Mouse (Mus musculus) retina, adult 2 months (tissue): ENCODE data around the gene Abhd17a.
"Not testable (repeated sequence)": the region's sequence is repeated elsewhere in the genome, so short reads cannot be mapped to it uniquely, and the experiment has no call there.

Experiments used
- DNase-seq: peaks from one replicate; pipeline ENCODE4 v3.0.0-alpha.2; 2012; ENCODE audit warnings: low read depth, low spot score

The Abhd17a gene

DNA sequence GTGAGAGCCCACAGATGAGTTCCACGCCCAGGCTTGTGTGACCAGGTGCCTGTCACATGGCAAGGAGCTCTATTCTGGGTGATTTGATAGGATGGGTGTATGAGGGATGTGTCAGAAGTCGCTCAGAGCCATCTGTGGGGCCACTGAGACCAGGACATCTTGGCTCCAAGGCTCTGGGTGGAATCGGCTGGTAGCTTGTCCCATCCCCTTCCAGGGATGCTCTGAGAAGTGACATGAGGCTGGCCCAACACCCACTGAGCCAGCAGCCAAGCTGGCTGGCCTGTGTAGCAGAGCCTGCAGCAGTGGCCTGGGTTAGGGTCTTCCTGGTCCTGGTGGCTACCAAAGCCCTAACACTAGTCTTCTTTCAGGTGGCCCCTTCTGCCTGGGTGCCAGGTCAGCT, 18.3 kb upstream of the Abhd17a start:
- DNase-seq, result no peak

DNA sequence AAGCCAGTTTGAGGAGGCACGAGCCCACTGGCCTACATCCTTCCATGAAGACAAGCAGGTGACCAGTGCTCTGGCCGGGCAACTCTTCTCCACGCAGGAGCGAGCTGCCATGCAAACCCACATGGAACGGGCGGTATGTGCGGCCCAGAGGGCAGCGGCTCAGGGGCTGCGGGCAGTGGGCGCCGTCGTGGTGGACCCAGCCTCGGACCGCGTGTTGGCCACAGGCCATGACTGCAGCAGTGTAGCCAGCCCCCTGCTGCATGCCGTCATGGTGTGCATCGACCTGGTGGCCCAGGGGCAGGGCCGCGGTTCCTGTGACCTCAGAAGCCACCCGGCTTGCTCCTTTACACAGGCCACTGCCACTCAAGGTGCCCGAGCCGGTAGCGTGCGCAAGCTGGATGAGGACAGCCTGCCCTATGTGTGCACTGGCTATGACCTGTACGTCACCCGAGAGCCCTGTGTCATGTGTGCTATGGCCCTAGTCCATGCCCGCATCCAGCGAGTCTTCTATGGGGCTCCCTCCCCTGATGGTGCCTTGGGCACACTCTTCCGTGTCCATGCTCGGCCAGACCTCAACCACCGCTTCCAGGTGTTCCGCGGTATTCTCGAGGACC, 16.7 kb upstream of the Abhd17a start:
- DNase-seq, result no peak

DNA sequence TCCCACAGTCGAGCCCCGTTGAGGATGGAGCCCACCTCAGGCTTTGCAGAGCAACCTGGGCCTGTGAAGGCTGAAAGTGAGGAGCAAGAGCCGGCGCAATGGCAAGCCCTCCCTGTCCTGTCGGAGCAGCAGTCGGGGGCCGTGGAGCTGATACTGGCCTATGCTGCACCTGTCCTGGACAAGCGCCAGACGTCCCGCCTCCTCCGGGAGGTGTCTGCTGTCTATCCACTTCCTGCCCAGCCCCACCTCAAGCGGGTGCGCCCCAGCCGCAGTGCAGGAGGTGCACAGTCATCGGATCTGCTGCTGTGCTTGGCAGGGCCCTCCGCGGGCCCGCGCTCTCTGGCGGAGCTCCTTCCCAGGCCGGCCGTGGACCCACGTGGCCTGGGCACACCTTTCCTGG, 16.2 kb upstream of the Abhd17a start:
- DNase-seq, result no peak

DNA sequence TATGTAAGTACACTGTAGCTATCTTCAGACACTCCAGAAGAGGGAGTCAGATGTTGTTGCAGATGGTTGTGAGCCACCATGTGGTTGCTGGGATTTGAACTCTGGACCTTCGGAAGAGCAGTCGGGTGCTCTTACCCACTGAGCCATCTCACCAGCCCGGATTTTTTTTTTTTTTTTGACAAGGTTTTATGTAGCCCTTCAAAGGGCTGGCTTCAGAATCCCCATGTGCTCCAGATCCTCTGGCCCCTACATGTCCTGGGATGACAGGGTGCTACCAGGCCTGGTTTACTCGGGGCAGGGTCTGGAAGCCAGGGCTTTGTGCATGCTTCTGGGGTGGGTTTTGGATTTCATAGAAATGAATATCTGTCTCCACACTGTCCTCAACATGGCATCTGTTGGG, 15.6 kb upstream of the Abhd17a start, which contains the start of gene Gm49322:
Gm49322 (plus strand) TSS at position 301 of the 400 bp plus-strand sequence.
- not testable (repeated sequence) for DNase-seq

DNA sequence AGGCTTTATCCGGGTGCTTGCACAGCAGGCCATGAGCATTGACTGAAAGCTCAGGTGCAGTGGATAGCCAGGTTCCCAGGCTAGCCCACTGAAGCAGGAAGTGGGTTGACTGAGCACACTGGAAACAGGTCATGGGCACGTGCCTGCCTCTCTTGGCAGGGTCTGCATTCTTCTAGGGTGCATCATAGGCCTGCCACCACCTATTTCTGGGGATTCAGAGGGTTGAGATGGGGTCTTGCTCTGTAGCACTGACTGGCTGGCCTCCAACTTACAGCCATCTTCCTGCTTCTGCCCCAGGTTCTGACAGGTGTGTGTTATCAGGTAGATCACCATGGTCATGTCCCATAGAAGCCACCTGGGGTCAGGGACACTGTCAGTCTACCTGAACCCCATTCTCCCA, 14.8 kb upstream of the Abhd17a start:
- DNase-seq, result no peak

DNA sequence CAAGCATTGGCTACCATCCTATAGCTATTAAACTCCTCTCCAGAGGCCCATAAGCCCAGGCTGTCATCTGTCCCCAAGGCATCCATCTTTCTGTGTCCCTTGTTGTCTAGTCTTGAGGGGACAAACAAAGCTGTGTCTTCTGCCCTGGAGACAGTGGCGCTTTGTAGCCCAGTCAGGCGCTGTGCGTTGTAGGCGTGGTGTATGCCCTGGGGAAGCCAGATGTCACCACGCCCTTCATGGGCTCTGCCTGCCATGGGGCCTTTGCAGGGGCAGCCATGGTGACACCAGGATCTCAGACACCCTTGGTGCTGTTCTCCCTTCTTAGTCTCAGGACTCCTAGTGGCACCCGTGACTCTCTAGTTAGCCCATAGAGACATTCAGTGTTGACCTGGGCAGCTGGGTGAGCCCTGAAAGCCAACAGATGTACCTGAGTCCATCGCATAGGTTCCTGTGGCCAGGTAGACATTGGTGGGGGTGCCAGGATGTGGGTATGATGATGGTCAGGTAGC, 13.9 kb upstream of the Abhd17a start:
- DNase-seq, result no peak

DNA sequence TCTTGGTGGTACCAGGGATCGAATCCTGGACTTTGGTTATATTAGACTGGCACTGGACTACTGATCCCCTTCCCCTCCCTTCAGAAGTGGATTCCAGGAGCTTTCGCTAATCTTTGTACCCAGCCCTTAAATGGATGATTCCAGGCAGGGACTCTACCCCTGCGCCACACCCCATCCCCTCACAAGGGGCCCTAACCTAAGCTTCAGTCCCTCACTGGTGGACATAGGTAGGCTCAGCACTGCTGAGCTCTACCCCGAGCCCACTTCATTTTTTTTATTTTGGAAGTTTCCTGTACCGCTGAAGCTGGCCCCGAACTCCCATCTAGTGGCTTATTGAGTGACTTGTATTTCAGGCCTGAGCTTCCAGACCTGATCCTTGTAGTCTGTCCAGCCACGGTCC, 13.2 kb upstream of the Abhd17a start:
- DNase-seq, result no peak

DNA sequence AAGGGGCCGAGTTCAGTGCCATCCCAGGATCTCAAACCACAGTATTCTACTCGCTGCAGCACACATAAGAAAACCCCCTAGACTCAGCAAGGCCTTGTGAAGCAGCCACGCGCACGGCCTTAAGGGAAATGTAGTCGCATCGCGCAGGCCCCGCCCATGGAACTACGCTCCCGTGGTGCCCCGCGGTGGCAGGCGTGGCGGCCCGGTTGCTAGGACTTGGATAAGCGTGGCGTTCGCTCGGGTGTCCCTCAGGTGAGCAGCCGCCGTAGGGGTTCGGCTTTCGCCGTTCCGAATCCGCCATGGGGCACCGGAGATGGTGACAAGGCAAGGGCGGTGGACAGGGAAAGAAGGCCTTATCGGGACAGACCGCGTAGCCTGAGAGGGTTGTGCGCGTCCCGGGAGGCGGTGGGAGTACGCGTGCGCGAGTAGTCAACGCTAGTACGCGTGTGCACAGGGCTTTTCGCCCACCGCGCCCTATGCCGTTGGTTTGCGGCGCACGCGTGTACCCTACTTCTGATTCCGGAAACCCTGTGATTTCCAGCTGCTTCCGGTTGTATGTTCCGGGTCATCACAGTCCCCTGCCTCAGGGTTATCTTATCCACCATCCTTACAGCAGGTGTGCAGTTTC, 12.7 kb upstream of the Abhd17a start, which contains the start of the genes Scamp4 and Adat3:
Scamp4 (plus strand) TSS at position 175 of the 628 bp plus-strand sequence.
Adat3 (plus strand) TSS at position 183 of the 628 bp plus-strand sequence.
- peak; percentile 76 for DNase-seq

DNA sequence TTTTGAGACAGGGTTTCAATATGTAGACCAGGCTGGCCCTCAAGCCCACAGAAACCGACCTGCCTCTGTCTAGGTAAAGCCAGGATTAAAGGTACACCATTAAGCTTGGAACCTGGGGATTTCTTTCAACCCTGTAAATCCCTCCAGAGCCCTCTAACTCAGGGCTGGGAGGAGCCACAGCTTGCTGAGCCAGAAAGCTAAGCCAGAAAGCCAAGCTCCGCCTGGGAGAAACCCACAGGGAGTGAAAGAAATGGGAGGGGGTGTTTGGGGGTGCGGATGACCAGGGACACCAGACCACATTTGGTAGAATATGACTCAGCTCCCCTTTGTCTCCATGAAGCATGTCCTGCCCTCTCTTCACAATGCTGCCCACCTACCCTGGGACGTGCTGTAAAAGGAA, 6.2 kb upstream of the Abhd17a start:
- DNase-seq, result no peak

DNA sequence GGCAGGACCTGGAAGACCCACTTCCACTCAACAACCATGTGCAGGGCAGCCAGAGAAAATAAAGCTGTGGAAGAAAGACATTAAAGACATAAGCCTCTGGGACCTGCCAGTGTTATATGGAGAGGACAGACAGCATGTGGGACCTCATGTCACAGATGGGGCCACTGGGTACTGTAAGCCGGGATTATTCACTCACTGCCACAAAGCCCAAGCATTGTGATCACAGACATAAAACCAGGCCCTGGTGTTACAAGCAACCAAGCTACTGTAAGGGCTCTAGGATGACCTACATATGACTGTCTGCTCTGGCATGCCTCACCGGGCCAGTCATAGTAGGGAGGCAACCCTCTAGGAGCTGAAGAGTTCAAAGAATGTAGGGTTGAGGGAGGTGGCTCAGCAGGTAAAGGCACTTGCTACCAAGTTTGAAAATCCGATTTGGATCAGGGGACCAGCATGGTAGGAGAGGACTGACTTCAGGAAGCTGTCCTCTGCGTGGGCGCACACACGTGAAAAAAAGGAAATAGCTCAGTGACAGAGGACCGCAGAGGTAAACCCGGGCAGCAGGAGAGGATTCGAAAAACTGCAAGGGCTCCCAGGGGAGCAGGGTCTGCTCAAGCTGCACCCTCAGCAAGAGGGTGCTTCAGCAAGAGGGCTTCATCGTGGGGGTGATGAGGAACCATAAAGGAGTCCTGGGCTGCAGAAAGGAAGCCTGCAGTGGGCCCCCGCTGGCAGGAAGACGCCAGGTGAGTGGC, 838 bp downstream of the Abhd17a start:
- DNase-seq, result no peak

DNA sequence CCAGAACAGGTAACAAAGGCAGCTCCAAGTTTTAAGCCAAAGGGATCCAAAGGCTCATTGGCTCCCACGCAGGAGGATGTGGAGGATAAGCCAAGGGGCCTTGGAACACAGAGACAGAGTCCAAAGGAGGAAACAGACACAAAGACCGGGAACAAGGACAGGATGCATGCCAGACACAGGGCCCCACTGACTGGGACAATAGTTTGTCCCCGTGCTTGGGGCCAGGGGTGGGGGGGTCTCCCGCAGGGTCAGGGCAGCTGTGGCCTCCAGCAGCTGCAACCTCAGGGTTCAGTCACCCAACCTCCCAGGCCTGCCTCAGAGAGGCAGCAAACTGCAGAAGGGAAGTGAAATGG, 2.9 kb downstream of the Abhd17a start:
- no peak for DNase-seq

DNA sequence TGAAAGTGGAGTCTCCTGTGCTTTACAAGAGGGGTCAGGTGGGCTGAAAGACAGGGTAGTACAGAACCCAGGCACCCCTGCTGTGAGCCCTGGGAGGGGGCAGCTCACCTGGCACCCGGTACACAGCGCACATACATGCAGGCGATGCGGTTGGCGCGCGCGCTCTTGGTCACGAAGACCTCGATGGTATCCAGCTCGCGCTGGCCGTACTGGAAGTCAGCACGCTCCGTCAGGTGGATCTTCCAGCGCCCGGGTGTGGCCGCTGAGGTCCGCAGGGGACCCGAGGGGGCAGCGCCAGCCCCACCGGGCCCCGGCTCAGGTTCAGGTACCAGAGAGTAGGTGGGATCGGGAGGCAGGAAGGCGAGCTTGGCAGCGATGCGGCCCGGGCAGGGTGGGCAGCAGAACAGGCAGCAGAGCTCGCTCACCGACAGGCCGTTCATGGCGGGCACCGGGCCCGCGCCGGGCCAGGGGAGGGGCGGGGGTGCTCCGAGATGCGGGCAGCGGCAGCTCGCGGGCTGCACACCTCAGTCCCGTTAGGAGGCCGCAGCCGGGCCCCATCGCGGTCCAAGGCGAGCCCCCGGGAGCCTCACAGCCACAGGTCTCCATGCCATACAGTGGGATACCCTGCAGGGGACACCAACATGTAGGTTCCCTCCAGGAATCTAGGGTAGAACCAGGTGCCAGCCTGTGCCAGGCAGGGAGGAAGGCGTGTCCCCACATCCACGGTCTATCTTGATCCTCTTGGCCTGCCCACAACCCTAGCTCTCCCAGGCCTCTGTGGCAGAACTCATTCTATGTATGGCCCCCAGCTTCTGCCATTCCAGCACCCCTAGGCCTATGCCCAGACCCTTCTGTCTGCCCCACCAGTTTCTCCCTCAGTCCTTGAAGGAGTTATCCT, 3.5 kb downstream of the Abhd17a start:
- DNase-seq, result no peak

DNA sequence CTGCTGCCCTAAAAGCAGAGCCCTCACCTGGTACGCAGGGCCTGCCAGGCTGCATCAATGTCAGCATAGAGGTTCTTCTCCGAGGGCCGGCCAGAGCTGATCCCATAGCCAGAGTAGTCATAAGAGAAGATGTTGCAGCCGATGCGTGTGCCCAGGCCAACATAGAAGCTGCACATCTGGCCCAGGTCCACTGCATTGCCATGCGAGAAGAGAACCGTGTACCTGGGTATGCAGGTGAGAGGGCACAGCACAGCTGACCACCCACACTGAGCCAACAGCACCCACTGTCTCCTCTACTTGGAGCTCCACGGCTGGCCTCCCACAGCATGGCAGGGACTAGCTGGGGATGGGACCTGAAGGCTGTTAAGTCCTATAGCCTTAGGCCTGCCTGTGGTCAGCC, 4.6 kb downstream of the Abhd17a start:
- DNase-seq, result no peak

DNA sequence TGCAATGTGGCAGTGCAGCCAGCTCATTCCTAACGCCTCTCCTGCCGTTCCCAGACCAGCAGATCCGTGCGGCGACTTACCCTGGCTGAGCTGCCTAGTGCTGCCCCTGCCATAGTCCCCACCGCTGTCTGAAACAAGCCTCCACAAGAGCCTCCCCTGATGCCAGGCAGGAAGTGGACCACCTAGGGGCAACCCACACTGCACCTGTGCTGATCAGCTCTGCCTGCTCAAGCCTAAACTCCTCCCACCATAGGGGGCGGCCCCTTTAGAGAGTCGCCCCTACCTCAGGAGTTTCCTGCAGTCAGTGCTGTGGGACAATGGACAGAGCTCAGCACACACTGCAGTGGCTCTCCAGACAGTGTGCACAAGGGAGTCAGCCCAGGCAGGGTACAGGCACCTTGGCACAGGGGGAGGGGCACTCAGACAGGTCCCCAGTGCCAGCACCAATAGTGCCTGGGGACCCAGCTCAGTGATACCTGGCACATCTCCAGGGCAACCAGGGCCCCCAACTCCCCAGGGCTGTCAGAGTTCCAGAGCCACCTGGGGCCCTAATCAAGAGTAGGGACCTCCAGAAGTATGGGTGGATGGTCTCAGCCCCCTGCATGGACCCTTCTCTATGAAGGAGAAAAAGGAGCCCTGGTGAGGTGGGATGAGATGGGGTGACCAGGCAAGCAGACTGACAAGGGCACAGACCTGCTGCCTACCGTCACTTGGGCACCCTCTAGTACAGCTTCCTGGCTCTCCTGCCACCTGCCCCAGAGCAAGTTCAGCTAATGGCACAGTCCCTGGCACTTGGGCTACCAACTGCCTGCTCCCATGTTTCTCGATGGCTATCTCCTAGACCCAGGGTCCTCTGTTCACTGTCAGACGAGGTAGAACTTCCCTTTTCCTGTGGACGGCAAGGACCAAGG, 5.2 kb downstream of the Abhd17a start:
- DNase-seq, result no peak

DNA sequence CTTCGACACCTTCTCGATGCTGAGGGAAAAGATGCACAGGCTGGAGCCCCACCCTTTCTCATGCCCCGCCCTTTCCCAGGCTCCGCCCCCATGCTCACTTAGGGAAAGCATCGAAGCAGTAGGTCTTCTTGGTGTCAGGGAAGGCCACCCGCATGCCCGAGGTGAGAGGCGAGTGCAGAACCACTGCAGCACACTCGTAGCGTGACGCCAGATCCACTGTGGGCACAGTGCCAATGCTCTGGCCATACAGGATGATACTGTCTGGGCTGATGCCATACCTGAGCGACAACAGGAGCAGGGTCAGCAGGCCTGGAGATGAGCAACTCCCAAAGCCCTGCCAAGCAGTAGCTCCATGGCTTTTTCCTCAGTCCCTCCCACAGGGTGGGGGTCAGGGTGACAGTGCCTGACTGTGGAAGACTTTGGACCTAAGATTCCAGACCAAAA, 6.1 kb downstream of the Abhd17a start:
- DNase-seq, result no peak

DNA sequence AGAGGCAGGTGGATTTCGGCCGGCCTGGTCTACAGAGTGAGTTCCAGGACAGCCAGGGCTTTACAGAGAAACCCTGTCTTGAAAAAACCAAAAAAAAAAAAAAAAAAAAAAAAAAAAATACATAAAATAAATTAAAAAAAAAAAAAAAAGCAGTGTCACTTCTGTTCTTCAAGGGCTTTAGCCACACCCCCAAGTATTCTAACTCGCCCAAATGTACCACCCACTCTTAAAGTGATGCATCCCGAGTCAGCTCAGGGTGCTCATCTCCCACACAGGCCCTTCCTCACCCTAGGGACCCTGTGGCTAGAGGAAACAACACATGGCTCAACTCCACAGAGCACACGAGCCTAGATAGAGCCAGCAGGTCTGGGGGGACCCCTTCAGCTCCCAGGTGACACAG, 7.1 kb downstream of the Abhd17a start:
- DNase-seq, result no peak

DNA sequence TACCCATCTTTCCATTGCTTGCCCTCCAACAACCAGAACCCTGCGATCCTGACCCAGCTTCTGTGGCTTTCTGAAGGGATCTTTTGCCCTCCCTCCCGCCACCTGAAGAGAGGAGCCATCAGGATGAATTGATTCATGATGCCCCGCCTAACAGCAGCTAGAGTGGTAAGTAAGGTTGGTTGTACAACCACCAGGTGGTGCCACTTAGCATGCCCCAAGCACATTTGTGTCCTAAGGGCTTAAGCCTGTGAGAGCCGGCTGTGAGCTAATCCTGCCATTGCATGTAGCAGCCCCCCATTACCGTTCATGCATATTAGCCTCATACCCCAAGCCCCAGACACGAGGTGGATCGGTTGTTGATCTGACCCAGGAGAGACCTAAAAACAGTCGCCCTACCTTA, 11.2 kb downstream of the Abhd17a start:
- peak; percentile 53 for DNase-seq

DNA sequence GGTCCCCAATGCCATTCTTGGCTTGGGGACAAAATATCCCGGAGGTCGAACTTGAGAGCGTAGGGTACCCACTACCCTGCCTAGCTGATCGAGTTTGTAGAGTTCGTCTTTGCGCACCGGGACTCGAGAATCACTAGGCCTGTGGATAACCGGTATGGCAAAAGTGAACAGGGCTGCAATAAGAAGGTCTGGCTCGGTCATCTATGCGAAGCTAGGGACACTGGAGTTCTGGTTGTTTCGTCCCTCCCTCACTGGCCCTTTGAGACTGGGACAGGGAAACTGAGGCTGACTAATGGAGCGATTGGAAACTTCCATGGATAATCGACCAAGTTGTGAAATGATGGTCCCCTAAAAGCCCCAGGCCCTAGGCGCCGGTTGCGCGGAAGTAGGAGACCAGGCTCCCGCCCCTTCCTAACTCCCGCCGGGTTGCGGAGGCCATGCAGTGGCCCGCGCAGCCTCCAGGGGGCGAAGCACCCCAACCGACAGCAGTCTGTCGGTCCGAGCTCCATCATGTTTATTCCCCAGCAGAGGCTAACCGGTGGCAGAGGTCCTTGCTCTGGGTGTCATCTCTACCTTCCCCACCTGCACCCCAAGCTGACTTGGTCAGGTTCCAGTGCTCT, 11.9 kb downstream of the Abhd17a start:
- DNase-seq, result no peak

DNA sequence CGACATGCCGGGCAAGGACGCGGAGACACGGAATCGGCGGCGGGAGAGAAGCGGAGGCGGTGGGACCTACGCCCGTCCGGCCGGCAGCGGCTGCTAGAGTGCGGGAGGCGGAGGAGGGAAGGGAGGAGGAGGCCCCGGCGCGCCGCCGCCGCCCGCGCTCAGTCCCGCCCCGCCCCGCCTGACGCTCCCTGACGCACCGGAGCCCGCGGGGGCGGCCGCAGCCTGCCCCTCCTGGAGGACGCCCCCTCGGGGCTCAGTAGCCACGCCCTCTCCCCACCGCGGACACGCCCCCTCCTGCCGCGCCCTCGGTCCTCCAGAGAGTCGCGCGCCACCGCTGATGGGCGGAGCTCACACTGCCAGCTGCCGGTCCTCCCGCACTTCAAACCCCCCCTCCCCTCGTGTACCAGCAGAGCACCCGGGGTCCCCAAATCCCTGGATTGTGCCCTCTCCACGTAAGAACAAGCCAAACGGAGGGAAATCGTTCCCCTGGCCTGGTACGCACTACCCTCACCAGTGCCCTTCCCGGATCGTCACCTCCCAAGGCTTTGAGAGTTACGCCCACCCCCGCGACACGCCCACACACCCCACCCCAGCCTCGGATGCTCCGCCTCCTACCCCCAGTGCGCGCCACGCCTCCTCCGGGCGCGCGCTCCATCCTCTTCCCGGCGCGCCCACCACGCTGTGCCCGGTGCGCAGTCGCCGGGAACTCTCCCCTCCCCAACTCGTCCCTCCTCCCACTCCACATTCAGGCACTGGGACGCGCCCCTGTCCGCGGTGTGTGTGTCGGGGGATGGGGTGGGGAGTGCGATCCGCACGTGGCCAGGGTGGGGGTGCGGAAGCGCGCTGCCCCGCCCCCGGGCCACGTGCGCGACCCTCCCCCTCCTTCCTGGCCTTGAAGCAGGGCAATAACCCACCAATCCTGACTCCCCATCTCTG, 12.7 kb downstream of the Abhd17a start, which contains the start of gene Klf16:
Klf16 (minus strand) TSS at position 127 of the 936 bp plus-strand sequence.
- DNase-seq, result peak; percentile 80
